Comparison of ENCODE assay signal across 23 mouse cellular contexts in the genomic region with DNA sequence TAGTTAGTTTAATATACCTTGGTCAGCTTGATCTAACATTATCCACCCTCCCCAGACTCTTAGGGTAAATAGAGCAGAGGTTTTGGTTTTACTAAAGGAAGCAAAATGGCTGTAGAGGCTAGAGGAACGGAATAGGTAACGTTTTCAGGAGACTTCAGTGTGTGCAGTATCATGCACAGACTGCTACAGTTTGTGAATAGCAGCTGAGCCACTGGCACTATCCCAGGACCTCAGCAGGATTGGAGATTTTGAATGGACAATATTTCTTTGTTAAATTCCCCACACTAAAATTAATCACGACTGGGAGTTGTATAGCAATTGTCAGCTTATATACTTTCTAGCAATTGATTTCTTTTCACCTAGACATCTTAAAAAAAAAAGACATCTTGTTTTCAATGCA.
DNase-seq lines count a peak whose midpoint lies in the region; ATAC-seq and TF ChIP-seq lines count a peak whose summit lies in the region.
"Had no signal": no experiment of that assay in that cellular context is flagged by ENCODE, and none has a peak within 500 bp of the region (broad histone marks: within the 10 kb centered on the region; RNA-seq: fewer than 3 reads in every experiment).

No protein-coding gene starts in this region.

- H3K4me1 ChIP-seq in hindbrain, embryonic 13.5 days (replicated peaks): 0 out of 2 replicates have a peak, but pooled peaks cover 2% of the 10 kb centered on the region
- no peaks in the 10 kb centered on the region; the same call in none of the 2 replicates for H3K4me1 ChIP-seq in hindbrain, embryonic 10.5 days (replicated peaks)
- H3K4me1 ChIP-seq in lung, adult 2 months (ENCODE audit: control insufficient read depth, insufficient read depth, low read length): no peaks in the 10 kb centered on the region
- H3K4me1 ChIP-seq: embryonic facial prominence, embryonic 15.5 days; hindbrain, embryonic 15.5 days had no signal

- no peaks in the 10 kb centered on the region for H3K9me3 ChIP-seq in hindbrain, embryonic 13.5 days
- H3K9me3 ChIP-seq in hindbrain, embryonic 10.5 days: no peaks in the 10 kb centered on the region
- H3K9me3 ChIP-seq: embryonic facial prominence, embryonic 15.5 days; G1E; heart, embryonic 13.5 days; hindbrain, embryonic 15.5 days had no signal

- no peaks in the 10 kb centered on the region for H3K36me3 ChIP-seq in hindbrain, embryonic 13.5 days
- no peaks in the 10 kb centered on the region for H3K36me3 ChIP-seq in hindbrain, embryonic 10.5 days
- H3K36me3 ChIP-seq: embryonic facial prominence, embryonic 15.5 days; G1E; heart, embryonic 13.5 days; hindbrain, embryonic 15.5 days had no signal

- intact Hi-C loops in left cerebral cortex, postnatal 4 days (cut with DNase I): no loop called here
- intact Hi-C loops in left cerebral cortex, postnatal 14 days (cut with DNase I): no loop called here

- ATAC-seq in hindbrain, embryonic 13.5 days (ENCODE audit: low FRiP score): peak; percentile 72
- ATAC-seq: CD4-positive, CD25-positive, alpha-beta regulatory T cell, adult 4 months had no signal

- WGBS in hindbrain, embryonic 13.5 days: 51% methylated on average over 3 of the region's 3 CpGs
- 83% methylated on average over 3 of the region's 3 CpGs for WGBS in hindbrain, embryonic 10.5 days
- WGBS in lung, adult 2 months: 74% methylated on average over 3 of the region's 3 CpGs

- H3K27me3 ChIP-seq in hindbrain, embryonic 13.5 days: no peaks in the 10 kb centered on the region
- H3K27me3 ChIP-seq in hindbrain, embryonic 10.5 days (ENCODE audit: insufficient read depth, poor library complexity, severe bottlenecking): no peaks in the 10 kb centered on the region
- H3K27me3 ChIP-seq: embryonic facial prominence, embryonic 15.5 days; heart, embryonic 13.5 days; hindbrain, embryonic 15.5 days had no signal

- H3K4me2 ChIP-seq in hindbrain, embryonic 13.5 days: no peak overlapping the region
- H3K4me2 ChIP-seq: embryonic facial prominence, embryonic 15.5 days; heart, embryonic 13.5 days; hindbrain, embryonic 15.5 days had no signal

- no peak for TF ChIP-seq CTCF in brain, embryonic 14.5 days (IDR thresholded peaks at IDR 0.05; ENCODE audit: borderline replicate concordance, extremely low read depth, insufficient read depth, insufficient read length)
- TF ChIP-seq CTCF in lung, adult 2 months (IDR thresholded peaks at IDR 0.05; ENCODE audit: insufficient read depth, low read length): no peak

- H3K9ac ChIP-seq in hindbrain, embryonic 13.5 days: no peak overlapping the region
- H3K9ac ChIP-seq: embryonic facial prominence, embryonic 15.5 days; heart, embryonic 13.5 days; hindbrain, embryonic 15.5 days had no signal

- DNase-seq in cerebellum, postnatal 10 days: peak; percentile 42 to 52
- DNase-seq in cerebellum, postnatal 36 days: no peak
- DNase-seq in hindbrain, embryonic 10.5 days (ENCODE audit: low spot score): no peak
- peak; percentile 23 for DNase-seq in left cerebral cortex, postnatal 4 days
- no peak for DNase-seq in left cerebral cortex, postnatal 14 days (ENCODE audit: low spot score in 2 of 2)
- peak; percentile 61 for DNase-seq in brain, embryonic 14.5 days (ENCODE audit: low read depth)
- no peak for DNase-seq in lung, adult 2 months
- DNase-seq: adrenal gland, adult 8-10 months; adrenal gland, postnatal 36 days; B cell, adult 2 months; cerebellum, adult 11 months; cerebellum, adult 8-10 months; embryo, embryonic 11 days; gastrocnemius, postnatal 36 days; heart, adult 11 months; heart, postnatal 36 days had no signal

- H3K4me3 ChIP-seq in hindbrain, embryonic 13.5 days: no peak overlapping the region
- H3K4me3 ChIP-seq in hindbrain, embryonic 10.5 days: no peak overlapping the region
- H3K4me3 ChIP-seq in lung, adult 2 months (replicated peaks; ENCODE audit: extremely low read depth, low read depth, low read length): no peak overlapping the region
- H3K4me3 ChIP-seq: embryonic facial prominence, embryonic 15.5 days; erythroblast, embryonic 14.5 days; heart, embryonic 13.5 days; hindbrain, embryonic 15.5 days had no signal

- no peak overlapping the region for H3K27ac ChIP-seq in hindbrain, embryonic 13.5 days
- H3K27ac ChIP-seq in hindbrain, embryonic 10.5 days: no peak overlapping the region
- H3K27ac ChIP-seq: embryonic facial prominence, embryonic 15.5 days; heart, embryonic 13.5 days; hindbrain, embryonic 15.5 days had no signal

- no peak for TF ChIP-seq POLR2A in brain, embryonic 14.5 days (IDR thresholded peaks at IDR 0.05; ENCODE audit: borderline replicate concordance, extremely low read depth, insufficient read depth, insufficient read length, poor library complexity, severe bottlenecking)
- no peak for TF ChIP-seq POLR2A in lung, adult 2 months (IDR thresholded peaks at IDR 0.05; ENCODE audit: borderline replicate concordance, extremely low read depth, low read depth, low read length)

Comparison
In these comparisons a context has a peak if more than half of its experiments do, and no peak if none do; other contexts are left out.
1. DNase-seq: peak in cerebellum, postnatal 10 days (2 of 2), left cerebral cortex, postnatal 4 days (single experiment) and brain, embryonic 14.5 days (single experiment); none in cerebellum, postnatal 36 days (0 of 2), hindbrain, embryonic 10.5 days (single experiment), left cerebral cortex, postnatal 14 days (0 of 2) and lung, adult 2 months (single experiment).